Mouse (Mus musculus): ENCODE measurements around the gene Tmsb10. TPM values are rescaled to one million over a fixed set of nuclear protein-coding genes. Genes with fewer than 3 reads are reported as not detected.

Gene Tmsb10
- total RNA-seq (2021), result 100 to 1,000 TPM; 126 to 128 TPM

GRCm38 (mm10) chr6:72958662-72959071 lies at the start of gene Tmsb10:
Gene Tmsb10 (minus strand): TSS chr6:72958748.
- no peak for DNase-seq (ENCODE audit: low spot score)
- intact Hi-C loops (cut with DNase I), result loop anchor here (2.0 kb wide), 1 partner anchor 22 kb away; no protein-coding TSS in a partner anchor

GRCm38 (mm10) chr6:73003601-73004000 lies 45.1 kb upstream of the Tmsb10 start:
- DNase-seq (ENCODE audit: low spot score), result no peak
- intact Hi-C loops (cut with DNase I), result no loop called here

GRCm38 (mm10) chr6:73002391-73002790 lies 43.8 kb upstream of the Tmsb10 start:
- no peak for DNase-seq (ENCODE audit: low spot score)
- intact Hi-C loops (cut with DNase I), result no loop called here

GRCm38 (mm10) chr6:72998809-72999208 lies 40.3 kb upstream of the Tmsb10 start:
- no peak for DNase-seq (ENCODE audit: low spot score)
- intact Hi-C loops (cut with DNase I), result no loop called here

GRCm38 (mm10) chr6:72993688-72994082 lies 35.1 kb upstream of the Tmsb10 start:
- no peak for DNase-seq (ENCODE audit: low spot score)
- intact Hi-C loops (cut with DNase I), result no loop called here

- no peak for DNase-seq (ENCODE audit: low spot score)
- intact Hi-C loops (cut with DNase I), result no loop called here
These were observed 34.6 kb upstream of the Tmsb10 start for GRCm38 (mm10) chr6:72993054-72993687.

GRCm38 (mm10) chr6:72990206-72990605 lies 31.7 kb upstream of the Tmsb10 start:
- DNase-seq (ENCODE audit: low spot score), result no peak
- intact Hi-C loops (cut with DNase I), result no loop called here

- intact Hi-C loops (cut with DNase I), result no loop called here
- DNase-seq (ENCODE audit: low spot score), result no peak
These were observed 30.6 kb upstream of the Tmsb10 start for GRCm38 (mm10) chr6:72989028-72989736.

- no peak for DNase-seq (ENCODE audit: low spot score)
- intact Hi-C loops (cut with DNase I), result no loop called here
These were observed 24.0 kb upstream of the Tmsb10 start for GRCm38 (mm10) chr6:72982506-72982905.

GRCm38 (mm10) chr6:72981851-72982250 lies 23.3 kb upstream of the Tmsb10 start:
- DNase-seq (ENCODE audit: low spot score), result no peak

GRCm38 (mm10) chr6:72981124-72981651 lies 22.6 kb upstream of the Tmsb10 start:
- peak; percentile 52 for DNase-seq (ENCODE audit: low spot score)
- intact Hi-C loops (cut with DNase I), result loop anchor here (2.0 kb wide), 1 partner anchor 22 kb away; the partner anchor contains the start of gene Tmsb10

More at GRCm38 (mm10) chr6:72981851-72982250, 23.3 kb upstream of the Tmsb10 start:
- intact Hi-C loops (cut with DNase I), result loop anchor here (2.0 kb wide), 1 partner anchor 23 kb away; the partner anchor contains the start of gene Tmsb10

GRCm38 (mm10) chr6:72976866-72977265 lies 18.3 kb upstream of the Tmsb10 start:
- intact Hi-C loops (cut with DNase I), result no loop called here
- no peak for DNase-seq (ENCODE audit: low spot score)

GRCm38 (mm10) chr6:72971074-72971473 lies 12.5 kb upstream of the Tmsb10 start:
- DNase-seq (ENCODE audit: low spot score), result no peak
- intact Hi-C loops (cut with DNase I), result no loop called here

GRCm38 (mm10) chr6:72969787-72970186 lies 11.2 kb upstream of the Tmsb10 start:
- intact Hi-C loops (cut with DNase I), result no loop called here
- DNase-seq (ENCODE audit: low spot score), result no peak

GRCm38 (mm10) chr6:72965199-72965598 lies 6.7 kb upstream of the Tmsb10 start:
- DNase-seq (ENCODE audit: low spot score), result no peak
- intact Hi-C loops (cut with DNase I), result no loop called here

GRCm38 (mm10) chr6:72962281-72962741 lies 3.8 kb upstream of the Tmsb10 start:
- intact Hi-C loops (cut with DNase I), result no loop called here
- no peak for DNase-seq (ENCODE audit: low spot score)

GRCm38 (mm10) chr6:72961603-72962002 lies 3.1 kb upstream of the Tmsb10 start:
- intact Hi-C loops (cut with DNase I), result loop anchor here (2.0 kb wide), 1 partner anchor 17 kb away; no protein-coding TSS in a partner anchor
- DNase-seq (ENCODE audit: low spot score), result no peak

- DNase-seq (ENCODE audit: low spot score), result no peak
- intact Hi-C loops (cut with DNase I), result loop anchor here (2.0 kb wide), 1 partner anchor 16 kb away; no protein-coding TSS in a partner anchor
These were observed 2.1 kb upstream of the Tmsb10 start for GRCm38 (mm10) chr6:72960675-72961074.

- DNase-seq (ENCODE audit: low spot score), result no peak
- intact Hi-C loops (cut with DNase I), result loop anchor here (2.0 kb wide), 1 partner anchor 22 kb away; no protein-coding TSS in a partner anchor
These were observed 627 bp upstream of the Tmsb10 start for GRCm38 (mm10) chr6:72959175-72959574.
